Mouse (Mus musculus) cerebellum, adult 2 months (tissue): ENCODE results near the gene Hs3st3b1.

Source experiments
- CTCF ChIP-seq: fragments of 200-500 bp; IDR thresholded peaks from 2 replicates; pipeline ENCODE4 v1.5.1; 2011; ENCODE audit warnings: low read depth, mild to moderate bottlenecking, control low read depth, low read length, moderate library complexity, borderline replicate concordance; ENCODE audit not compliant: insufficient read depth
- POLR2A ChIP-seq: fragments of 200-500 bp; IDR thresholded peaks from 2 replicates; pipeline ENCODE4 v1.6.1; 2011; ENCODE audit warnings: low read length, control low read depth, borderline replicate concordance; ENCODE audit not compliant: insufficient read depth

DNA sequence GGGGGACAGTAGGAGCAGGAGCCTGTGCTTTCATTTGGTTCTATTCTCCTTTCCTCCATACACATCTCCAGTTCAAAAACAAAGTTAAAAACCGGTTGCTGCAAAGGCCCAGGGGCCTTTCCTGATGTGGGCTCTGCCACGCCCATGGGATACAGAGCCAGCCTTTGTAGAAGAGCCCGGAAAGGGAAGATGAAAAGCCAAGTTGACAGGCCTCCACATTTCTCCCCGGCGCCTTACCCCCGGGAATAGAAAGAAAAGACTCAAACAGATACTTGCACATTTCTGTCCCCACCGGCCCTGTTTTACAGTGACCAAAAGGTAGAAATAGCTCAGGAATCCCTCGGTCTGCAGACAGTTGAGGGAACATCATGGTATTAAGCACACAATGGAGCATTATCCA is 77.4 kb downstream of the Hs3st3b1 start:
- no peak for TF ChIP-seq POLR2A
- no peak for TF ChIP-seq CTCF
